Comparison of ENCODE assay signal across 8 mouse cellular contexts in genomic region chr7:16930850-16931249, GRCm38 (mm10). TPM values are rescaled to one million over a fixed set of nuclear protein-coding genes. Genes with fewer than 3 reads are reported as not detected.
DNase-seq lines count a peak whose midpoint lies in the region; ATAC-seq and TF ChIP-seq lines count a peak whose summit lies in the region.

No protein-coding gene starts in this region.

- TF ChIP-seq CTCF in ES-Bruce4 (IDR thresholded peaks at IDR 0.05; ENCODE audit: low read depth, low read length) = peak; percentile 48
- peak; percentile 68; the same call in 1 of the 2 replicates for TF ChIP-seq CTCF in cerebellum, adult 2 months (IDR thresholded peaks at IDR 0.05; ENCODE audit: borderline replicate concordance, insufficient read depth, low read depth, low read length)

- WGBS in hindbrain, embryonic 10.5 days = 6% methylated on average over 1 of the region's 1 CpGs
- WGBS in hindbrain, embryonic 16.5 days = 0% methylated on average over 1 of the region's 1 CpGs
- 2% methylated on average over 1 of the region's 1 CpGs for WGBS in cerebellum, adult 2 months
- WGBS in midbrain, embryonic 13.5 days = 0% methylated on average over 1 of the region's 1 CpGs

- peak; percentile 76 for DNase-seq in hindbrain, embryonic 10.5 days (ENCODE audit: low spot score)
- peak; percentile 78 to 85 for DNase-seq in cerebellum, adult 2 months
- peak; percentile 80 to 91 for DNase-seq in frontal cortex, postnatal 36 days (ENCODE audit: low spot score in 2 of 2)
- DNase-seq in layer of hippocampus, postnatal 25 days (ENCODE audit: extremely low spot score in 1 of 2, low spot score in 1 of 2) = peak; percentile 76 to 77
- DNase-seq in thymus, postnatal 14 days = peak; percentile 72

- peaks cover 10% of the 10 kb centered on the region; the same call in 1 of the 2 replicates for H3K4me1 ChIP-seq in hindbrain, embryonic 10.5 days (replicated peaks)
- H3K4me1 ChIP-seq in hindbrain, embryonic 16.5 days (ENCODE audit: control insufficient read depth, insufficient read depth, low read depth, low read length) = peaks cover 7% of the 10 kb centered on the region
- H3K4me1 ChIP-seq in ES-Bruce4 (ENCODE audit: control insufficient read depth, insufficient read depth, low read length) = no peaks in the 10 kb centered on the region
- no peaks in the 10 kb centered on the region for H3K4me1 ChIP-seq in cerebellum, adult 2 months (ENCODE audit: control insufficient read depth, insufficient read depth, low read length)
- H3K4me1 ChIP-seq in midbrain, embryonic 13.5 days (replicated peaks) = peaks cover 30% of the 10 kb centered on the region

- TF ChIP-seq POLR2A in ES-Bruce4 (IDR thresholded peaks at IDR 0.05; ENCODE audit: insufficient read depth, low read length) = no peak
- TF ChIP-seq POLR2A in cerebellum, adult 2 months (IDR thresholded peaks at IDR 0.05; ENCODE audit: borderline replicate concordance, insufficient read depth, low read length) = no peak

- no peak overlapping the region for H3K4me2 ChIP-seq in hindbrain, embryonic 16.5 days (ENCODE audit: low read length)
- no peak overlapping the region for H3K4me2 ChIP-seq in midbrain, embryonic 13.5 days (replicated peaks)

- no peak for ATAC-seq in hindbrain, embryonic 16.5 days
- ATAC-seq in midbrain, embryonic 13.5 days = 0 out of 2 replicates have a peak, but pooled peaks have one; percentile 16

- no peak overlapping the region for H3K27ac ChIP-seq in hindbrain, embryonic 10.5 days
- no peak overlapping the region for H3K27ac ChIP-seq in hindbrain, embryonic 16.5 days (ENCODE audit: low read depth, low read length)
- no peak overlapping the region for H3K27ac ChIP-seq in ES-Bruce4 (ENCODE audit: insufficient read depth, low read length)
- H3K27ac ChIP-seq in cerebellum, adult 2 months (ENCODE audit: insufficient read depth, low read length) = no peak overlapping the region
- H3K27ac ChIP-seq in midbrain, embryonic 13.5 days = no peak overlapping the region

- H3K9me3 ChIP-seq in hindbrain, embryonic 10.5 days = no peaks in the 10 kb centered on the region
- H3K9me3 ChIP-seq in hindbrain, embryonic 16.5 days (ENCODE audit: control insufficient read depth, low read length) = no peaks in the 10 kb centered on the region
- no peaks in the 10 kb centered on the region for H3K9me3 ChIP-seq in ES-Bruce4 (replicated peaks; ENCODE audit: control insufficient read depth, insufficient read depth, low read length, poor library complexity, severe bottlenecking)
- H3K9me3 ChIP-seq in midbrain, embryonic 13.5 days = no peaks in the 10 kb centered on the region

- H3K36me3 ChIP-seq in hindbrain, embryonic 10.5 days = no peaks in the 10 kb centered on the region
- no peaks in the 10 kb centered on the region for H3K36me3 ChIP-seq in hindbrain, embryonic 16.5 days (ENCODE audit: control insufficient read depth, insufficient read depth, low read length)
- no peaks in the 10 kb centered on the region for H3K36me3 ChIP-seq in ES-Bruce4 (ENCODE audit: control insufficient read depth, insufficient read depth, low read length, poor library complexity, severe bottlenecking)
- no peaks in the 10 kb centered on the region for H3K36me3 ChIP-seq in midbrain, embryonic 13.5 days

- H3K4me3 ChIP-seq in hindbrain, embryonic 10.5 days = no peak overlapping the region
- no peak overlapping the region for H3K4me3 ChIP-seq in hindbrain, embryonic 16.5 days (ENCODE audit: low read length)
- H3K4me3 ChIP-seq in ES-Bruce4 (ENCODE audit: low read depth, low read length) = no peak overlapping the region
- no peak overlapping the region for H3K4me3 ChIP-seq in cerebellum, adult 2 months (replicated peaks; ENCODE audit: insufficient read depth, low read depth, low read length)
- H3K4me3 ChIP-seq in midbrain, embryonic 13.5 days (replicated peaks) = no peak overlapping the region

- no peaks in the 10 kb centered on the region for H3K27me3 ChIP-seq in hindbrain, embryonic 10.5 days (ENCODE audit: insufficient read depth, poor library complexity, severe bottlenecking)
- no peaks in the 10 kb centered on the region for H3K27me3 ChIP-seq in hindbrain, embryonic 16.5 days (replicated peaks; ENCODE audit: control insufficient read depth, insufficient read depth, low read length)
- H3K27me3 ChIP-seq in ES-Bruce4 (ENCODE audit: control insufficient read depth, insufficient read depth, low read length, poor library complexity, severe bottlenecking) = no peaks in the 10 kb centered on the region
- H3K27me3 ChIP-seq in cerebellum, adult 2 months (ENCODE audit: control insufficient read depth, insufficient read depth, low read length) = no peaks in the 10 kb centered on the region
- H3K27me3 ChIP-seq in midbrain, embryonic 13.5 days = no peaks in the 10 kb centered on the region

- no peak for TF ChIP-seq EP300 in ES-Bruce4 (IDR thresholded peaks at IDR 0.05; ENCODE audit: insufficient read depth, low read depth, low read length)

- H3K9ac ChIP-seq in hindbrain, embryonic 16.5 days (ENCODE audit: low read depth, low read length) = no peak overlapping the region
- no peak overlapping the region for H3K9ac ChIP-seq in ES-Bruce4 (ENCODE audit: low read depth, poor library complexity, severe bottlenecking)
- H3K9ac ChIP-seq in midbrain, embryonic 13.5 days (replicated peaks) = no peak overlapping the region

RNA-seq across cellular contexts. Expression of gene Calm3, which starts 6.9 kb away (rescaled TPM):
- 170 and 245 TPM in 2 replicates for polyA plus RNA-seq in hindbrain, embryonic 10.5 days (2016; fragmentation: Nextera tagmentation; extraction: Ambion mirVana)
- polyA plus RNA-seq in hindbrain, embryonic 16.5 days (2015; fragmentation: Nextera tagmentation; extraction: Ambion mirVana) = 419 and 442 TPM in 2 replicates
- polyA plus RNA-seq in ES-Bruce4 (2011; ENCODE audit: insufficient read depth, insufficient read length, low read depth, missing spikeins) = 358 and 368 TPM in 2 replicates
- 1,355 and 1,504 TPM in 2 replicates for polyA plus RNA-seq in cerebellum, adult 2 months (2012; rRNA removed)
- 1,000 to 10,000 TPM; 2,256 to 2,439 TPM for total RNA-seq in layer of hippocampus, postnatal 25 days (2021)
- 297 and 325 TPM in 2 replicates for polyA plus RNA-seq in midbrain, embryonic 13.5 days (2015; fragmentation: Nextera tagmentation; extraction: Ambion mirVana)

RNA-seq across cellular contexts. Expression of gene Pnmal2, which starts 13.6 kb away (rescaled TPM):
- polyA plus RNA-seq in hindbrain, embryonic 10.5 days (2016; fragmentation: Nextera tagmentation; extraction: Ambion mirVana) = 4.0 and 12.2 TPM in 2 replicates
- polyA plus RNA-seq in hindbrain, embryonic 16.5 days (2015; fragmentation: Nextera tagmentation; extraction: Ambion mirVana) = 143 and 146 TPM in 2 replicates
- 1.5 and 1.6 TPM in 2 replicates for polyA plus RNA-seq in ES-Bruce4 (2011; ENCODE audit: insufficient read depth, insufficient read length, low read depth, missing spikeins)
- polyA plus RNA-seq in cerebellum, adult 2 months (2012; rRNA removed) = 135 and 136 TPM in 2 replicates
- 100 to 1,000 TPM; 320 to 337 TPM for total RNA-seq in layer of hippocampus, postnatal 25 days (2021)
- polyA plus RNA-seq in midbrain, embryonic 13.5 days (2015; fragmentation: Nextera tagmentation; extraction: Ambion mirVana) = 119 and 120 TPM in 2 replicates

RNA-seq across cellular contexts. Expression of gene Ptgir, which starts 24.6 kb away (rescaled TPM):
- 0.77 and 1.5 TPM in 2 replicates for polyA plus RNA-seq in hindbrain, embryonic 10.5 days (2016; fragmentation: Nextera tagmentation; extraction: Ambion mirVana)
- polyA plus RNA-seq in hindbrain, embryonic 16.5 days (2015; fragmentation: Nextera tagmentation; extraction: Ambion mirVana) = 0.14 and 0.26 TPM in 2 replicates
- not detected in 2 replicates for polyA plus RNA-seq in ES-Bruce4 (2011; ENCODE audit: insufficient read depth, insufficient read length, low read depth, missing spikeins)
- polyA plus RNA-seq in cerebellum, adult 2 months (2012; rRNA removed) = 0.11 TPM in 2 replicates
- total RNA-seq in layer of hippocampus, postnatal 25 days (2021) = under 1 TPM in 1 of 2 experiments, not detected in 1; 0.09 TPM
- 0.41 and 0.54 TPM in 2 replicates for polyA plus RNA-seq in midbrain, embryonic 13.5 days (2015; fragmentation: Nextera tagmentation; extraction: Ambion mirVana)

RNA-seq across cellular contexts. Expression of gene Pnmal1, which starts 28.6 kb away (rescaled TPM):
- polyA plus RNA-seq in hindbrain, embryonic 10.5 days (2016; fragmentation: Nextera tagmentation; extraction: Ambion mirVana) = 5.8 and 12.7 TPM in 2 replicates
- polyA plus RNA-seq in hindbrain, embryonic 16.5 days (2015; fragmentation: Nextera tagmentation; extraction: Ambion mirVana) = 57.4 and 58.3 TPM in 2 replicates
- not detected in 2 replicates for polyA plus RNA-seq in ES-Bruce4 (2011; ENCODE audit: insufficient read depth, insufficient read length, low read depth, missing spikeins)
- polyA plus RNA-seq in cerebellum, adult 2 months (2012; rRNA removed) = 27.4 and 29.9 TPM in 2 replicates
- total RNA-seq in layer of hippocampus, postnatal 25 days (2021) = 100 to 1,000 TPM; 104 to 117 TPM
- 54.7 and 60.8 TPM in 2 replicates for polyA plus RNA-seq in midbrain, embryonic 13.5 days (2015; fragmentation: Nextera tagmentation; extraction: Ambion mirVana)

RNA-seq across cellular contexts. Expression of gene Gng8, which starts 39.3 kb away (rescaled TPM):
- 7.1 and 9.0 TPM in 2 replicates for polyA plus RNA-seq in hindbrain, embryonic 10.5 days (2016; fragmentation: Nextera tagmentation; extraction: Ambion mirVana)
- 1.5 and 1.6 TPM in 2 replicates for polyA plus RNA-seq in hindbrain, embryonic 16.5 days (2015; fragmentation: Nextera tagmentation; extraction: Ambion mirVana)
- 4.5 and 4.6 TPM in 2 replicates for polyA plus RNA-seq in ES-Bruce4 (2011; ENCODE audit: insufficient read depth, insufficient read length, low read depth, missing spikeins)
- polyA plus RNA-seq in cerebellum, adult 2 months (2012; rRNA removed) = 10.0 and 14.0 TPM in 2 replicates
- total RNA-seq in layer of hippocampus, postnatal 25 days (2021) = 1 to 10 TPM; 2.5 to 3.2 TPM
- 23.4 and 30.8 TPM in 2 replicates for polyA plus RNA-seq in midbrain, embryonic 13.5 days (2015; fragmentation: Nextera tagmentation; extraction: Ambion mirVana)
